Mouse (Mus musculus) embryonic facial prominence, embryonic 10.5 days (tissue): ENCODE results near the gene Camk1g. TPM values are rescaled to one million over a fixed set of nuclear protein-coding genes. Genes with fewer than 3 reads are reported as not detected.

ENCODE experiments used
- DNase-seq: peaks from one replicate; pipeline ENCODE4 v3.0.0-alpha.2; 2017; ENCODE audit warnings: low spot score
- H3K27ac ChIP-seq: fragments of 300-500 bp; sonication (generic); replicated peaks from 2 replicates; pipeline ENCODE4 v1.5.1; 2016; ENCODE audit warnings: mild to moderate bottlenecking
- H3K27me3 ChIP-seq: fragments of 300-500 bp; sonication (generic); replicated peaks from 2 replicates; pipeline ENCODE4 v1.6.1; 2016; ENCODE audit warnings: low read depth, mild to moderate bottlenecking; ENCODE audit not compliant: poor library complexity, severe bottlenecking
- H3K36me3 ChIP-seq: fragments of 300-500 bp; sonication (generic); replicated peaks from 2 replicates; pipeline ENCODE4 v1.6.1; 2016; ENCODE audit warnings: mild to moderate bottlenecking, moderate library complexity
- H3K4me1 ChIP-seq: fragments of 300-500 bp; sonication (generic); 2 replicates; pipeline ENCODE4 v1.6.1; 2016
- H3K4me3 ChIP-seq: fragments of 300-500 bp; sonication (generic); 2 replicates; pipeline ENCODE4 v1.5.1; 2016; ENCODE audit warnings: mild to moderate bottlenecking, moderate library complexity
- H3K9me3 ChIP-seq: fragments of 300-500 bp; sonication (generic); 2 replicates; pipeline ENCODE4 v1.6.1; 2016; ENCODE audit warnings: mild to moderate bottlenecking
- WGBS: fragments of 180-500 bp; shearing (Covaris S2); methylation state at CpG from one replicate; pipeline ENCODE4 v1.1.7; 2016; 5-methylcytosine and 5-hydroxymethylcytosine counted together
- polyA plus RNA-seq: library from polyadenylated mRNA; unstranded; fragments of >200 nt; fragmentation: Nextera tagmentation; extraction: Ambion mirVana; gene quantifications from 2 replicates; pipeline ENCODE4 v1.2.1, GENCODE M21; 2016

The Camk1g gene
- polyA plus RNA-seq, 1 experiment from 2014 or later, result 17.5 TPM

DNA sequence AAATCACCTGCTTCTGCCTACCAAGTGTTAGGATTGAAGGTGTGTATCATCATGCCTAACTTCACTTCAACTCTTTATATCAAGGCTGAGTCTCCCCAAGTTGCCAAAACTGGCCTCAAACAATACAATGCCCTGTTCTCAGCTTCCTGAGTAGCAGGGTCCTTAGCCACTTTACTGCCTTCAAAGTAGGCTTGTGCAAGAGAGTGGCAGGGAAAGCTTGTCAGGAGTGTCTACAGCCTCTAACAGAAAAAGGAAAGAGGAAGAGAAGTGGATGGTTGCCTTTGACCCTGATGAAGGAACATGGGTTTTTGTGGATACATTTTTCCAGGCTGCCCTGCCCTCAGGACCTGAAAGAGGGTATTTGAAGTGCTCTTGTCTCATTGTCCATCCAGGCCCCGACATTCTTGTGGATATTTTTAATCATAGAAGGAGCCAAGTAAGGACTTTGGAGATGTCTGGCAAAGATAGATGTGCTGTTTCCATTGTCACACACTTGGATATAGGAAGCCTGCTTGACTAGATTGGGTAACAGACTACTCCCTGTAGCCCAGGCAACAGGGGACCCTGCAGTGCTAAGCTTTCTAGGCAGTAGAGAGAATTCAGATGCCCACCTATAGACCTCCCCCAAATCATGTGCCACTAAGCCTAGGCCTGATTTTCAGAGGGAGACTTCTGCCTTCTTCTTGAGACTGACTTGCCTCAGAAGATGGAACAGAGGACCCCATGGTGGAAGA, 60.1 kb downstream of the Camk1g start:
- H3K4me3 ChIP-seq, result no peak overlapping the region
- 71% methylated on average over 1 of the region's 1 CpGs for WGBS
- H3K27me3 ChIP-seq, result no peaks in the 10 kb centered on the region
- H3K27ac ChIP-seq, result no peak overlapping the region
- H3K4me1 ChIP-seq, result peaks cover 3% of the 10 kb centered on the region; the same call in 1 of the 2 replicates
- DNase-seq, result no peak
- no peaks in the 10 kb centered on the region for H3K9me3 ChIP-seq
- H3K36me3 ChIP-seq, result no peaks in the 10 kb centered on the region

DNA sequence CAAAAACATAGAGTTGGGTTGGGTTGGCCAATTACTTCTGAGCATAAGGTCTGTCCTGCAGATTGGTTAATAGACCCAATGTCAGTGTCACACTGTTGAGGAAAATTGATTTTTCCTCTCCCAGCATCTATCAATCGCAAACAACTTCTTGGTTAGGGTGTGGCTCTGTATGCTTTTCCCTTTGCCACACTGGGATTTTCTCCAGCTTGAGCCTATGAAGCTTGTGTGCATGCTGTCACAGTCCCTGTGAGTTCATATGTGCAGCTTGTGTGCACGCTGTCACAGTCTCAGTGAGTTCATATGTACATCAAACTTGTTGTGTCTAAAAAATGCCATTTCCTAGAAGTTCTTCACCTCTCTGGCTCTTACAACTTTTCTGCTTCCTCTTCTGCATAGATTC, 63.3 kb downstream of the Camk1g start:
- no peak for DNase-seq
- 86% methylated on average over 2 of the region's 2 CpGs for WGBS
- peaks cover 10% of the 10 kb centered on the region; the same call in 1 of the 2 replicates for H3K27me3 ChIP-seq
- H3K4me1 ChIP-seq, result peaks cover 3% of the 10 kb centered on the region; the same call in 1 of the 2 replicates
- H3K9me3 ChIP-seq, result no peaks in the 10 kb centered on the region
- no peak overlapping the region for H3K4me3 ChIP-seq
- H3K27ac ChIP-seq, result no peak overlapping the region
- H3K36me3 ChIP-seq, result no peaks in the 10 kb centered on the region

DNA sequence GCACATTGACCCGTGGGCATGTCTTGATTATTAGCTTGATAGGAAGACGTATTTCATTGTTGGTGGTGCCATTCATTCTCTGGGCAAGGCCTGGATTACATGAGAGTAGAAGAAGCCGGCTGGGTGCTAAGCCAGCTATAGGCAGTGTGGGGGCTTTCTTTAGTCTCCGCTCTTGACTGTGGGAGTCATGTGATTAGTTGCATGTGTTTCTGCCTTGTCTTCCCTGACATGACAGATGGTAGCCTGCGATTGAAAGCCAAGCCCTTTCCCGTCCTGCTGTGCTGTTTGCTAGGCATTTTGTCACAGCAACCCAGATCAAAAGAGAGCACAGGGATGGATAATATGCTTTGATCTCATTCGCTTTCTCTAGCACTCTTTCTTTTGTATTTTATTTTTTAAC, 64.7 kb downstream of the Camk1g start:
- H3K4me1 ChIP-seq, result peaks cover 6% of the 10 kb centered on the region
- no peak overlapping the region for H3K27ac ChIP-seq
- H3K4me3 ChIP-seq, result no peak overlapping the region
- no peaks in the 10 kb centered on the region for H3K36me3 ChIP-seq
- H3K9me3 ChIP-seq, result no peaks in the 10 kb centered on the region
- H3K27me3 ChIP-seq, result peaks cover 13% of the 10 kb centered on the region; the same call in 1 of the 2 replicates
- DNase-seq, result no peak
- 54% methylated on average over 7 of the region's 7 CpGs for WGBS

DNA sequence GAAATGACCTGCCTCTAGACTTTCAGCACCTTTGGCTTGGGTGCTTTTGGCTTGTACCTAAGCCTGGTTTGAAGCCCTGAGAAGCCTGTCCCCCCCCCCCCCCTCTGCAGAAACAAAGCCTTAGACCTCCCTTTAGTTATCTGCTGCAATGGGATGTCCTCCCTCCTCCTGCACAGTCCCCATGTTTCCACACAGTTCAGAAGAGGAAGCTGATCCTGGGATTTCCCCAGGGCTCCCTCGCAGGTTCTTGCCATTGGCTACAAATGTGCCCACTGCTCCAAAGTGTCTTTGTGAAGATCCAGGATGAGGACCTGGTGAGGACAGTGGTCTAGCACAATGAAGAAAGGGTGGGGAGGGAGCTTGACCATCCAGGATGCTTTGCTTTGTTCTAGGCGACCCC, 67.0 kb downstream of the Camk1g start:
- H3K27ac ChIP-seq, result no peak overlapping the region

DNA sequence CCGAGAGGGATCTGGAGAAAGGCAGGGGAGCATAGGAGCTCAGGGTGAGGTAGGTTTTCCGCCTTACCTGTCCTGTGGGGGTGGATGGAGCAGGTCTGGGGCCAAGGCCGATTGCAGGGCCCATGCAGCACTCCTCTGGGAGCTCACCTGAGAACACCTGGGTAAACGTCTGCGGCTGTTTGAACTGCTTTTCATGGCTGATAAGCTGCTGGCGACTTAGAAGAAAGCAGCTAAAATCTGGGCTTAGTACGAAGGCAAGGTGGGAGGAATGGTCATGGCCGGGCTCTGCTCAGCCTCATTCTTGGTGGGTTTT, 68.0 kb downstream of the Camk1g start:
- H3K9me3 ChIP-seq, result no peaks in the 10 kb centered on the region
- peaks cover 13% of the 10 kb centered on the region; the same call in 1 of the 2 replicates for H3K27me3 ChIP-seq
- DNase-seq, result no peak
- H3K4me1 ChIP-seq, result peaks cover 11% of the 10 kb centered on the region
- H3K36me3 ChIP-seq, result no peaks in the 10 kb centered on the region
- 64% methylated on average over 8 of the region's 8 CpGs for WGBS
- H3K27ac ChIP-seq, result no peak overlapping the region; the same call in 1 of the 2 replicates
- H3K4me3 ChIP-seq, result no peak overlapping the region; the same call in 1 of the 2 replicates

More for the DNA sequence above, 67.0 kb downstream of the Camk1g start:
- no peaks in the 10 kb centered on the region for H3K9me3 ChIP-seq
- peaks cover 13% of the 10 kb centered on the region; the same call in 1 of the 2 replicates for H3K27me3 ChIP-seq
- no peak overlapping the region for H3K4me3 ChIP-seq
- no peak for DNase-seq
- WGBS, result 64% methylated on average over 2 of the region's 2 CpGs
- H3K4me1 ChIP-seq, result peaks cover 11% of the 10 kb centered on the region
- H3K36me3 ChIP-seq, result no peaks in the 10 kb centered on the region

DNA sequence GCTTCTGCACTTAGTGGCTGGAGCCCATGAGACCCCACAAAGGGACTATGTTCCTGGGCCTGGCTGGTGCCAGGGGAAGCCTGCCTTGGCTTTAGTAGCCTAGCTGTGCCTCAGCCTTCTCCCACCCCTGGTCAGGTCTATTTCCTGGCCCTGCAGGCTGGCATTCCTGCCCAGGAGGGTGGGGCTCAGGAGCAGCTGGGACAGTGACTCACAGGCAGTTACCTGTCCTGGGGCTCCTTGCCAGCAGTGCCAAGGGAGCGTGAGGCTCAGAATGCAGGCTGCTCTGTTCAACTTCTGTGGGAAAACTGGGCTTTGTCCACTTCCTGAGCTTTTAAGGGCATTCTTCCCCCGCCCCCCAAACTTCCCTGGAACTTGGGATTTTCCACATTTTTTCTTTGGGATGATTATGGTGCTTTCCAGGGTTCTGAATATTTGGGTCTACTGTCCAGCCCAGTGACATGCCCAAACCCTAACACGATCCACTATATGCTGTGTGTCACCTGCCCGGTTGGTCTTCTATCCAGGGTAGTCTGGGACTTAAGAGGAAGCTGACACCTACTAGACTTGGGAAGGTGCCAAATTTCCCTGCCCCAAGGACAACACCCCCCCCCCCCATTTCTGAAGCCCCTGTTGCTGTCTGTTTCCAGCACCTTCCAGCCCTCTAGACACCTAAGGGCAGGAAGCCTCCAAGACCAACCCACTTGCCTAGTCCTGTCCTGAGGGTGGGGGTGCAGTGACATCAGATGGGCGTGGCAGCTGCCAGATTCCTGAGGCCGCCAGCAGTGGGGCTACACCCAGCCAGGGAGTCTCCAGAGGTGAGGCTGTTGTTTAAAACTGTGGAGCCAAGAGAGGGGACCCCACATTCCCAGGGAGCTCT, 68.6 kb downstream of the Camk1g start:
- no peak overlapping the region; the same call in 1 of the 2 replicates for H3K4me3 ChIP-seq
- WGBS, result 68% methylated on average over 6 of the region's 6 CpGs
- H3K9me3 ChIP-seq, result no peaks in the 10 kb centered on the region
- H3K4me1 ChIP-seq, result peaks cover 11% of the 10 kb centered on the region
- H3K27me3 ChIP-seq, result peaks cover 13% of the 10 kb centered on the region; the same call in 1 of the 2 replicates
- no peaks in the 10 kb centered on the region for H3K36me3 ChIP-seq
- DNase-seq, result peak; percentile 25
- H3K27ac ChIP-seq, result no peak overlapping the region; the same call in 1 of the 2 replicates

DNA sequence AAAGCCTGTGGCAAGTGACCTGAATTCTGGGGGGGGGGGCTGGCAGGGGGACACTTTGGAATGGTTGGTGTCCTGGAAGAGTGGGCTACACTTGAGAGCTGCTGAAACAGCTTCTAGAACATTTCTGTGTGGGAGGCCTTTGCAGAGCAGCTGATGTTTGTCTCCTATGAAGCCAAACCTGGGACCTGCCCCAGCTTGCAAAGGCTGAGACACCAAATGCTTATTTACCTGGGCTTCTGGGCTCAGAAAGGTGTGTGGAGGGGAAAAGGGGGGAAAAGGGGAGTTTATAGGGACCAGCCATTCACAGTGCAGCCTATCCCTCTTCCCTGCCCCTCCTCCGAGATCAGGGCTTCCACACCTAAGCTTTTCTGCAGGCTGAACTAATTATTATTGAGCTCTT, 70.1 kb downstream of the Camk1g start:
- no peak overlapping the region for H3K4me3 ChIP-seq
- WGBS, result 48% methylated on average over 1 of the region's 1 CpGs
- H3K27ac ChIP-seq, result no peak overlapping the region
- no peak for DNase-seq
- peaks cover 11% of the 10 kb centered on the region for H3K4me1 ChIP-seq
- H3K36me3 ChIP-seq, result no peaks in the 10 kb centered on the region
- H3K27me3 ChIP-seq, result peaks cover 13% of the 10 kb centered on the region; the same call in 1 of the 2 replicates
- no peaks in the 10 kb centered on the region for H3K9me3 ChIP-seq

DNA sequence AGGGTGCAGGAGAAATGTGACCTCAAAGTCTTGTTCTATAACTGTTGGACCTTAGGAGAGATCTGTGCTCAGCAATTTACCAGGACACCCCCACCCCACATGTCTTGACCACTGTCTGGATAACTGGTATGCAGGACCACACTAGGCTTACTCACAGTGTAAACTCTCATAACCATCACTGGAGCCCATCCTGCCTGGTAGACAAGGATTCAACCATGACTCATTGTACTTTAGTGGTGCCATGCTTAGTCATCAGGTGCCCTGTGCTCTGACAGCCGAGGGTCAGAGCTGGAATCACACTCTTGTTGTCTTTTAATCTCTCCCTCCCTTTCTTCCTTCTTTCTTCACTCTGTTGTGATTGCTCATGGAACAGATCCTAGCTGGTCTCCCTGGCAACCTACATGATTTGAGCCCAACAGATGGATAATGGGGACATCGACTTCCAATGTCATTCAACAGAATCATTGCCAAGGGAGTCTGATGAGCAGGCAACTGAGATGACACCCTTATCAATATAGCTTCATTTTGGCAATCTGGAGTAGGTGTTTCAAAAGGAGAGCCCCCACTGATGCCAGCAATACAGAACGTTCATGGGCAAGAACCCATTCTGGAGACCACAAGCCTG, 71.8 kb downstream of the Camk1g start:
- Histone ChIP-seq H3K27me3 (peaks cover 13% of the 10 kb centered on the region; the same call in 1 of the 2 replicates), H3K9me3 (no peaks in the 10 kb centered on the region), H3K4me1 (peaks cover 11% of the 10 kb centered on the region), H3K27ac (no peak overlapping the region), H3K4me3 (no peak overlapping the region), H3K36me3 (no peaks in the 10 kb centered on the region)
- no peak for DNase-seq
- WGBS, result 90% methylated on average over 3 of the region's 3 CpGs

Other genes with a start within 250 kb of the Camk1g start
- gene Diexf, start 240.0 kb downstream of the Camk1g start, polyA plus RNA-seq, result 10.2 and 10.6 TPM in 2 replicates
- gene Irf6, start 217.2 kb downstream of the Camk1g start, polyA plus RNA-seq, result 9.0 and 11.1 TPM in 2 replicates
- 16.4 and 18.0 TPM in 2 replicates for gene A130010J15Rik, start 202.3 kb downstream of the Camk1g start, polyA plus RNA-seq
- gene Traf3ip3, start 168.6 kb downstream of the Camk1g start, polyA plus RNA-seq, result 0.71 and 0.88 TPM in 2 replicates
- 0.31 and 0.66 TPM in 2 replicates for gene Lamb3, start 162.6 kb downstream of the Camk1g start, polyA plus RNA-seq
- 0.41 TPM in 1 of 2 replicates, not detected in the other for gene Hsd11b1, start 106.2 kb downstream of the Camk1g start, polyA plus RNA-seq
- 7.0 and 7.7 TPM in 2 replicates for gene G0s2, start 97.1 kb downstream of the Camk1g start, polyA plus RNA-seq